Mouse (Mus musculus) kidney, postnatal 14 days (tissue): ENCODE measurements around the gene Gm13275.
A peak's percentile ranks its signal among the peaks of the same experiment; 100 is the strongest.
"Not testable (repeated sequence)": the region's sequence is repeated elsewhere in the genome, so short reads cannot be mapped to it uniquely, and the experiment has no call there.

Experiments
- DNase-seq: peaks from one replicate; pipeline ENCODE4 v3.0.0; 2022; ENCODE audit warnings: mixed read lengths

Gm13275 gene

DNA sequence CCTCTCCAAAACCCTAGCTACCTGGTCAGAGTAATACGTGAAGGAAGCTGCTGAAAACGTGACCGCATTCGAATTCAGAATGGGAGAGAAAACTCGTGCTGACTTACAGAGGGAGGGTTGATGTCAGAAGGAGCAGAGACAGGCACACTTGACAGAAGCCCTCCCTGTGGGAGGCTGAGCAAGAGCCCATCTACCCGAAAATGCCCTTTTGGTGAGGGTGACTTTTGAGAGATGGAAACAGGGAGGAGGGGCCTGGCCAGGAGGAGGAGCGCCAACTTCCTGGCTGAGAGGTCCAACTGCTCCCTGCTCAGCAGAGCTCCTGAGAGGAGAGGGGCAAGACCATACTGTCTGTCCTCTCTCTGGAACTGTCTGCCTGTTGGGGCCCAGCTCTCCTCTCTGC is 5.1 kb downstream of the Gm13275 start, which contains the start of gene Gm13285:
TSS of gene Gm13285 (plus strand) at position 301 of the 400 bp plus-strand sequence.
- not testable (repeated sequence) for DNase-seq

DNA sequence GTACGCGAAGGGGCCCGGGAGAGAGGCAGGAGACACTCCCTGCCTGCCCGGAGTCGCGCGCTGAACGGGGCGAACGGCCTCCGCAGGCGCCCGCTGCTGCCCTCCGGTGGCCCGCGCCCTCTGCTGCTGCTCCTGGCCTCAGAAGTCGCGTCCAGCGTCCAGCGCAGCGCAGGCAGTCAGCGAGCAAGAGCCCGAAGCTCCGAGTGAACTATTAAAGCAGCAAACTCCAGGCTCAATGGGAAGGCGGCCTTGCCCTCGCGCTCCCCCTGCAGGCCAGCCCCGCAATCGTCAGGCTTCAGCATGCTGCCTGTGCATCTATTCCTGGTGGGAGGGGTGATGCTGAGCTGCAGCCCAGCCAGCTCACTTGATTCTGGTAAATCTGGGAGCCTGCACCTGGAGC is 8.7 kb downstream of the Gm13275 start, which contains the start of gene Gm13287:
TSS of gene Gm13287 (plus strand) at position 301 of the 400 bp plus-strand sequence.
- DNase-seq = not testable (repeated sequence)

GRCm38 (mm10) chr4:88805231-88805630 is 10.9 kb downstream of the Gm13275 start, which contains the start of gene Gm13288:
TSS of gene Gm13288 (plus strand) at chr4:88805531.
- DNase-seq = not testable (repeated sequence)

GRCm38 (mm10) chr4:88805761-88806160 is 11.5 kb downstream of the Gm13275 start:
- DNase-seq = peak; percentile 35

DNA sequence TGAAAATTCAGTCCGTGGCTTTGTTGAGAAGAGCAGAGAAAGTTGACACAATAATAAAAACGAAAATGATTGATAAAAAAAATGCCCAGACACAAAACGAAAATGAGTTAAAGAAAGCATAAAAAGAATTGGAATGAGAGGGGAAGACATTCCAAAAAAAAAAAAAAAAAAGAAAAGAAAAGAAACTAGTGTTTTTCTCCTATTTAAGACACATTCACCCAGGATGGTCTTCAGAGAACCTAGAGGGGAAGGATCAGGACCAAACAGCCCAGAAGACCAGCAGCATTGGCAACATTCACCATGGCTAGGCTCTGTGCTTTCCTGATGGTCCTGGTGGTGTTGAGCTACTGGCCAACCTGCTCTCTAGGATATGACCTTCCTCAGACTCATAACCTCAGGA is 21.6 kb downstream of the Gm13275 start, which contains the start of gene Ifna7:
TSS of gene Ifna7 (plus strand) at position 301 of the 400 bp plus-strand sequence.
- DNase-seq = no peak

DNA sequence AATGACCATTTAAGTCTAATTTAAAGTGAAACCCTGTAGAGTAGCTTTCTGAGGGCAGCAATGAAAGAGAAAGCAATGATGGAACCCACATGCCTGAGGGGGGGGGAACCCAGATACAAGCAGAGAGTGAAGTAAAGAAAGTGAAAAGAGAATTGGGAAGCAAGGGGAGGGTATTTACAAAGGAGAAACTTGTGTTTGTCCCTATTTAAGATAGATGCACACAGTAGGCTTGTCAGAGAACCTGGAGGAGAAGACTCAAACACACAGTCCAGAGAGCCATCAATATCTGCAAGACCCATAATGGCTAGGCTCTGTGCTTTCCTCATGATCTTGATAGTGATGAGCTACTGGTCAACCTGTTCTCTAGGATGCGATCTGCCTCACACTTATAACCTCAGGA is 25.4 kb downstream of the Gm13275 start, which contains the start of gene Ifna11:
TSS of gene Ifna11 (plus strand) at position 301 of the 400 bp plus-strand sequence.
- no peak for DNase-seq

- peak; percentile 1 for DNase-seq
Measured at GRCm38 (mm10) chr4:88822995-88823394, 28.7 kb downstream of the Gm13275 start.

- not testable (repeated sequence) for DNase-seq
Measured at GRCm38 (mm10) chr4:88827116-88827515, 32.8 kb downstream of the Gm13275 start, which contains the start of gene Ifna6. TSS of gene Ifna6 (plus strand) at chr4:88827416.

DNA sequence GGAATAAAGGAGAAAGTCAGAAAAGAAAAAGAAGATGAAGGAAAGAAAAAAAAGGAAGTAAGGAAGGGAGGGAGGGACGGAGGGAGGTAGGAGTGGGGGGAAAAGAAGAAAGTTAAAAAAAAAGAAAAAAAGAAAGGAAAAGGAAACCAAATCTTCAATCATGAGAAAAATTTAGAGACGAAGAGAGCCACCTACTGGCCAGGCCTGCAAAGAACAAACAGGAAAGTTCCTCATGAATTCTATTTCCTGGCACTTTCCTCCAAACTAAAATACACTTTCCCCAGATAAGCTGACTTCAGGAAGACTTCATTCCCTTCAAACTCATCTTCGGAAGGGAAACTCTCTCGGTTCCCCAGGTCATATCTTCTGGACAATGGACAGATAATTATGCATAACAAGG is 36.2 kb downstream of the Gm13275 start:
- peak; percentile 11 for DNase-seq

GRCm38 (mm10) chr4:88835225-88835624 is 40.9 kb downstream of the Gm13275 start, which contains the start of gene Ifna5:
TSS of gene Ifna5 (plus strand) at chr4:88835525.
- DNase-seq = not testable (repeated sequence)

DNA sequence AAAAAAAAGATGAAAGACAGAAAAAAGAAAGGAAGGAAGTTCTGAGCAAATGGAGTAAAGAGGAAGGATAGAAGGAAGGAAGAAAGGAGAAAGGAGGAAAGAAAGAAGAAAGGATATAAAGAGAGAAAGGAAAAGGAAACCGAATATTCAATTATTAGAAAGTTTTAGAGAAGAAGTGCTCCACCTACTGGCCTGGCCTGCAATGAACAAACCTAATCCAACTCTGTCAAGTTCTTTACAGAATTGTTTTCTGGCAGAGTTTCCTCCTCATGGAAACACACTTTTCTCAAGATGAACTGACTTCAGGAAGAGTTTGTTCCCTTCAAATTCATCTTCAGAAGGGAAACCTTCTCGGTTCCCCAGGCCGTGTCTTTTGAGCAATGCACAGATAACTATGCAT is 44.5 kb downstream of the Gm13275 start:
- no peak for DNase-seq

- no peak for DNase-seq
Measured at GRCm38 (mm10) chr4:88840058-88840457, 45.8 kb downstream of the Gm13275 start.

DNA sequence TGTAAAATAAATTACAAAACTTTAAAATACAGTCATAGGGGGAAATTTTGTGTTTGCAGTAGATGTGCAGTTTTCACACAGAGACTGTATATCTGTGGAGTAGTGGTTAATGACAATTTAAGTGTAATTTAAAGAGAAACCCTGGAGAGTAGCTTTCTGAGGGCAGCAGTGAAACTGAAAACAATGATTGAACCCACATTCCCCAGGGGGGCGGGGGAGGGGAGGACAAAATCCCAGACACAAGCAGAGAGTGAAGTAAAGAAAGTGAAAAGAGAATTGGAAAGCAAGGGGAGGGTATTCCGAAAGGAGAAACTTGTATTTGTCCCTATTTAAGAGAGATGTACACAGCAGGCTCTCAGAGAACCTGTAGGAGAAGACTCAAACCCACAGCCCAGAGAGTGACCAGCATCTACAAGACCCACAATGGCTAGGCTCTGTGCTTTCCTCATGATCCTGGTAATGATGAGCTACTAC is 47.2 kb downstream of the Gm13275 start, which contains the start of gene Ifna4:
TSS of gene Ifna4 (plus strand) at position 424 of the 474 bp plus-strand sequence.
- no peak for DNase-seq
